Mouse (Mus musculus) heart, embryonic 14.5 days (tissue): ENCODE results near the gene Abhd11. TPM values are rescaled to one million over a fixed set of nuclear protein-coding genes. Genes with fewer than 3 reads are reported as not detected.
"Not testable (repeated sequence)": the region's sequence is repeated elsewhere in the genome, so short reads cannot be mapped to it uniquely, and the experiment has no call there.

Source experiments
- ATAC-seq: fragments of 200-750 bp; cut with Nextera tagmentation; 2 replicates; pipeline ENCODE4 v1.8.0; 2017; ENCODE audit warnings: low read depth, moderate TSS enrichment; ENCODE audit not compliant: insufficient number of reproducible peaks, insufficient read depth, low FRiP score
- H3K27ac ChIP-seq, 2 experiments: fragments of 200-500 bp in 1 of 2; fragments of 300-500 bp in 1 of 2; sonication (generic) in 1 of 2; replicated peaks in 1 of 2; 2 replicates each; pipeline ENCODE4 v1.5.1; 2012 to 2014; ENCODE audit warnings: low read depth in 2 of 2, low read length in 2 of 2, control low read depth in 1 of 2, mild to moderate bottlenecking in 1 of 2, mixed read lengths in 1 of 2; ENCODE audit not compliant: control insufficient read depth in 1 of 2, insufficient read depth in 1 of 2
- H3K27me3 ChIP-seq: fragments of 300-500 bp; sonication (generic); 2 replicates; pipeline ENCODE4 v1.6.1; 2014; ENCODE audit warnings: mild to moderate bottlenecking, low read length, control low read depth; ENCODE audit not compliant: control insufficient read depth, insufficient read depth
- H3K36me3 ChIP-seq: fragments of 300-500 bp; sonication (generic); 2 replicates; pipeline ENCODE4 v1.6.1; 2014; ENCODE audit warnings: mild to moderate bottlenecking, control low read depth, low read length, mixed read lengths; ENCODE audit not compliant: control insufficient read depth, insufficient read depth
- H3K4me1 ChIP-seq, 2 experiments: fragments of 200-500 bp in 1 of 2; fragments of 300-500 bp in 1 of 2; sonication (generic) in 1 of 2; 2 replicates each; pipeline ENCODE4 v1.6.1; 2012 to 2014; ENCODE audit warnings: low read length in 2 of 2, control low read depth in 1 of 2, mixed read lengths in 1 of 2; ENCODE audit not compliant: control insufficient read depth in 2 of 2, insufficient read depth in 2 of 2
- H3K4me2 ChIP-seq: fragments of 300-500 bp; sonication (generic); 2 replicates; pipeline ENCODE4 v1.6.1; 2014; ENCODE audit warnings: mild to moderate bottlenecking, low read length
- H3K4me3 ChIP-seq, 2 experiments: fragments of 200-500 bp in 1 of 2; fragments of 300-500 bp in 1 of 2; sonication (generic) in 1 of 2; 2 replicates each; pipeline ENCODE4 v1.5.1; 2012 to 2014; ENCODE audit warnings: low read length in 2 of 2, mild to moderate bottlenecking in 2 of 2, control low read depth in 1 of 2, low read depth in 1 of 2, moderate library complexity in 1 of 2; ENCODE audit not compliant: control insufficient read depth in 1 of 2, insufficient read depth in 1 of 2
- H3K9ac ChIP-seq: fragments of 300-500 bp; sonication (generic); 2 replicates; pipeline ENCODE4 v1.6.1; 2014; ENCODE audit warnings: mild to moderate bottlenecking, low read length
- H3K9me3 ChIP-seq: fragments of 300-500 bp; sonication (generic); 2 replicates; pipeline ENCODE4 v1.6.1; 2016; ENCODE audit warnings: low read length, control low read depth; ENCODE audit not compliant: control insufficient read depth
- WGBS: fragments of 180-500 bp; shearing (Covaris S2); extraction: QIAGEN DNeasy Blood & Tissue Kit; methylation state at CpG from one replicate; pipeline ENCODE4 v1.1.7; 2014; 5-methylcytosine and 5-hydroxymethylcytosine counted together
- polyA plus RNA-seq: library from polyadenylated mRNA; unstranded; fragments of >200 nt; fragmentation: Nextera tagmentation; extraction: Ambion mirVana; gene quantifications from 2 replicates; pipeline ENCODE4 v1.2.1, GENCODE M21; 2014

The Abhd11 gene
- 72.1 and 74.9 TPM in 2 replicates for polyA plus RNA-seq

- H3K27me3 ChIP-seq: no peaks in the 10 kb centered on the region
- H3K4me3 ChIP-seq: peak within 1 kb of the TSS; percentile 66 to 71
- peak; percentile 87 for ATAC-seq
- H3K4me2 ChIP-seq: peak within 1 kb of the TSS; percentile 91
- peaks cover 13% of the 10 kb centered on the region for H3K36me3 ChIP-seq
- WGBS: under 1% methylated on average over 52 of the region's 52 CpGs
- H3K9ac ChIP-seq: peak within 1 kb of the TSS; percentile 83
- H3K9me3 ChIP-seq: no peaks in the 10 kb centered on the region
- H3K27ac ChIP-seq: peak within 1 kb of the TSS; percentile 98
- H3K4me1 ChIP-seq: peaks cover 10 to 19% of the 10 kb centered on the region in 2 experiments
These were observed at the start of gene Abhd11 for GRCm38 (mm10) chr5:135008671-135009589. TSS of gene Abhd11 (plus strand) at chr5:135009152.

DNA sequence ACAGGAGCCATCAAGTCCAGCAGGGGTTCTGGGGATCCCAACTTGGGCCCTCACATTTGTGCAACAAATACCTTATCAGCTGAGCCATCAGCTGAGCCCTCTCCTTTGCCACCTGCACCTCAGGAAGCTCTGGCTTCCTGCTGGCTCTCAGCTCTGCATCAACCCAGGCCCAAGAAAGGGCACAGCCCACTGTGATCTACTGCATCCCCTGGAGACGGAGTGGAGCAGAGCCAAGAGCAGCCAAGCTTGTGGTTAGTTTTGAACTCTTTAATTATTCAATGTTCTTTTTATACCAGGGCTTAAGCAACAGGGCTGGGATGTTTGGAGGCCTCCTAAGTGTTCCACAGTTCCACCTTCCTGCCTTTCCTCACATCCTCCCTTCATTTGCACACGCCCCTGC lies 48.5 kb upstream of the Abhd11 start:
- Histone ChIP-seq H3K27me3 (no peaks in the 10 kb centered on the region), H3K27ac (no peak overlapping the region), H3K4me3 (no peak overlapping the region), H3K36me3 (no peaks in the 10 kb centered on the region), H3K4me2 (no peak overlapping the region), H3K9ac (no peak overlapping the region), H3K9me3 (no peaks in the 10 kb centered on the region), H3K4me1 (peaks cover 2 to 8% of the 10 kb centered on the region in 2 experiments; a peak in 2 of 4 replicates)
- WGBS: 76% methylated on average over 2 of the region's 2 CpGs
- no peak for ATAC-seq

GRCm38 (mm10) chr5:134961519-134961918 lies 47.4 kb upstream of the Abhd11 start:
- WGBS: 96% methylated on average over 2 of the region's 2 CpGs
- Histone ChIP-seq H3K4me3 (no peak overlapping the region), H3K27me3 (0 out of 2 replicates have a peak, but pooled peaks cover 1% of the 10 kb centered on the region), H3K4me1 (peaks cover 6 to 16% of the 10 kb centered on the region in 2 experiments; a peak in 3 of 4 replicates), H3K4me2 (no peak overlapping the region), H3K36me3 (no peaks in the 10 kb centered on the region), H3K27ac (no peak overlapping the region), H3K9ac (no peak overlapping the region), H3K9me3 (no peaks in the 10 kb centered on the region)
- no peak for ATAC-seq

- Histone ChIP-seq H3K4me2 (no peak overlapping the region), H3K36me3 (no peaks in the 10 kb centered on the region), H3K4me1 (peaks cover 6 to 12% of the 10 kb centered on the region in 2 experiments; a peak in 3 of 4 replicates), H3K9ac (no peak overlapping the region), H3K4me3 (no peak overlapping the region), H3K9me3 (no peaks in the 10 kb centered on the region), H3K27ac (no peak overlapping the region), H3K27me3 (peaks cover 8% of the 10 kb centered on the region; the same call in 1 of the 2 replicates)
- WGBS: 26% methylated on average over 5 of the region's 5 CpGs
- ATAC-seq: no peak
These were observed 45.4 kb upstream of the Abhd11 start for GRCm38 (mm10) chr5:134963546-134963945.

GRCm38 (mm10) chr5:134964655-134965054 lies 44.3 kb upstream of the Abhd11 start:
- not testable (repeated sequence) for H3K9ac ChIP-seq, H3K9me3 ChIP-seq, H3K4me3 ChIP-seq, H3K36me3 ChIP-seq, ATAC-seq, H3K27ac ChIP-seq, H3K4me2 ChIP-seq, H3K27me3 ChIP-seq
- H3K4me1 ChIP-seq: peaks cover 4 to 12% of the 10 kb centered on the region in 2 experiments; a peak in 3 of 4 replicates

- no peaks in the 10 kb centered on the region for H3K9me3 ChIP-seq
- H3K9ac ChIP-seq: no peak overlapping the region; the same call in 1 of the 2 replicates
- H3K4me2 ChIP-seq: peak overlapping the region; percentile 61
- peaks cover 8% of the 10 kb centered on the region; the same call in 1 of the 2 replicates for H3K27me3 ChIP-seq
- ATAC-seq: no peak
- no peak overlapping the region for H3K27ac ChIP-seq
- H3K4me3 ChIP-seq: peak overlapping the region in 1 of 2 experiments; percentile 26; a peak in 2 of 4 replicates
- peaks cover 4 to 12% of the 10 kb centered on the region in 2 experiments; a peak in 3 of 4 replicates for H3K4me1 ChIP-seq
- no peaks in the 10 kb centered on the region for H3K36me3 ChIP-seq
- WGBS: 3% methylated on average over 10 of the region's 10 CpGs
These were observed 43.5 kb upstream of the Abhd11 start for GRCm38 (mm10) chr5:134965473-134965851.

DNA sequence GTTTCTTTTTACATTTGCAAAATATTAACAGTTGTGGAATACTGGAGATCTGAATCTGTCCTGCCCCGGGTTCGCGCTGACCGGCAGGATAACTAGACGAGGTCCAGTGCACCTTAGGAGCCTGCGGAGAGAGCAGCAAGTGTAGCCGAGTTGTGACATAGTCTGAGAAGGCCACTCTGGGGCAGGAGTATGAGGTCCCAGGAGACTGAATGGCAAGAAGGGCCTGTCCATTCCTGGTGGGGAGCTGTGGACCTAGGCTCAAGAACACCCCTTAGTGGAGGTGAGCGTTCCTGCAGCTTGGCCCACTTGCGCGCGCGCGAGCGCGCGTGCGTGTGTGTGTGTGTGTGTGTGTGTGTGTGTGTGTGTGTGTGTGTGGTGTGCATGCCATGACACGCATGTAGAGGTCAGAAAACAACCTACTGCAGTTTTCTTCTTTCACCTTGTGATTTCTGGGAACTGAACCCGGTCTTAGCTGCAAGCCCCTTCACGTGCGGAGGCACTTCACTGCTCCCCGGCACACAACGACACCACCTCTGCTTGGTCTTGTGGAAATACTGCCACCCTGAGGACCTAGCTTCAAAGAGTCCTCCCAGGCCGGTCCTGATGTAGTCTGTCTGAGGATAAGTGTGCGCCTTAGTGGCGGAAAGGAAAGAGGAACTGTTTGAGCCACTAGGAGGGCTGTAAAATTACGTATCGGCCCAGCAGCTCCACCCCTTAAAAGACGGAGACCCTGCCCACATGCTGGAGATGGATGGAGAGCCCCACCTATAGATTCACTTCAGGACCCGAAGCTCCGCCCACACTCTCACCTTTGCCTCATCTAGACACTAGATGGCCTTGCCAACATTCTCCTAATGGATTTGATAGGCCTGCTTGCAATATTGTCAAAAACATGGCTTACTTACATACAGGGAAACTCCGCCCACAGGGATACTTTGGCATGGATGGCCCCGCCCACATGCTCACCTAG lies 42.8 kb upstream of the Abhd11 start:
- Histone ChIP-seq H3K27ac (no peak overlapping the region), H3K9ac (peak overlapping the region; percentile 59), H3K36me3 (no peaks in the 10 kb centered on the region), H3K4me1 (peaks cover 4 to 12% of the 10 kb centered on the region in 2 experiments; a peak in 3 of 4 replicates), H3K9me3 (no peaks in the 10 kb centered on the region), H3K4me3 (peak overlapping the region; percentile 17 to 26; a peak in 3 of 4 replicates), H3K27me3 (peaks cover 8% of the 10 kb centered on the region; the same call in 1 of the 2 replicates), H3K4me2 (peak overlapping the region; percentile 61)
- ATAC-seq: peak; percentile 41
- 4% methylated on average over 32 of the region's 33 CpGs for WGBS
